In genomic region chr17:36229046-36229445, GRCm38 (mm10) we compare ENCODE assay signal across 26 mouse cellular contexts. TPM values are rescaled to one million over a fixed set of nuclear protein-coding genes. Genes with fewer than 3 reads are reported as not detected.
DNase-seq lines count a peak whose midpoint lies in the region; ATAC-seq and TF ChIP-seq lines count a peak whose summit lies in the region.
"Had no signal": no experiment of that assay in that cellular context is flagged by ENCODE, and none has a peak within 500 bp of the region (broad histone marks: within the 10 kb centered on the region; RNA-seq: fewer than 3 reads in every experiment).

No protein-coding gene starts in this region.

- H3K4me3 ChIP-seq in myocyte, result no peak overlapping the region
- H3K4me3 ChIP-seq in hindbrain, embryonic 12.5 days, result no peak overlapping the region
- no peak overlapping the region for H3K4me3 ChIP-seq in kidney, embryonic 16.5 days (ENCODE audit: low read length)
- H3K4me3 ChIP-seq: forebrain, embryonic 15.5 days; heart, embryonic 13.5 days; limb, embryonic 15.5 days had no signal

- peak; percentile 10 for DNase-seq in adrenal gland, postnatal 14 days
- no peak for DNase-seq in adrenal gland, adult 18-20 months (ENCODE audit: low spot score in 2 of 2)
- peak; percentile 22 to 29 for DNase-seq in CD8-positive naive resting alpha-beta T cell, adult 2 months (ENCODE audit: low read depth in 2 of 2, low spot score in 2 of 2)
- peak; percentile 45 for DNase-seq in thymus, postnatal 25 days
- DNase-seq in layer of hippocampus, adult 9-11 months, result no peak
- DNase-seq: cerebellum, postnatal 10 days; heart, postnatal 36 days; kidney, adult 8-10 months; kidney, postnatal 36 days; lung, adult 18-20 months; lung, postnatal 4 days; midbrain, embryonic 14.5 days had no signal

- no peak overlapping the region for H3K27ac ChIP-seq in hindbrain, embryonic 12.5 days
- no peak overlapping the region for H3K27ac ChIP-seq in kidney, embryonic 16.5 days (ENCODE audit: low read length)
- H3K27ac ChIP-seq: forebrain, embryonic 15.5 days; heart, embryonic 13.5 days; limb, embryonic 15.5 days; stomach, postnatal 0 days had no signal

- H3K27me3 ChIP-seq in myocyte (ENCODE audit: control insufficient read depth, insufficient read depth, insufficient read length), result peaks cover 25% of the 10 kb centered on the region
- peaks cover 57% of the 10 kb centered on the region for H3K27me3 ChIP-seq in hindbrain, embryonic 12.5 days
- H3K27me3 ChIP-seq in kidney, embryonic 16.5 days (ENCODE audit: insufficient read depth, low read length), result peaks cover 18% of the 10 kb centered on the region

- no peak for TF ChIP-seq POLR2A in myocyte (IDR thresholded peaks at IDR 0.05; ENCODE audit: insufficient read length, low read depth)

- H3K9me3 ChIP-seq in hindbrain, embryonic 12.5 days (replicated peaks), result no peaks in the 10 kb centered on the region
- no peaks in the 10 kb centered on the region for H3K9me3 ChIP-seq in kidney, embryonic 16.5 days (ENCODE audit: low read length)
- H3K9me3 ChIP-seq: forebrain, embryonic 15.5 days; heart, embryonic 13.5 days; limb, embryonic 15.5 days had no signal

- 17% methylated on average over 4 of the region's 5 CpGs for WGBS in hindbrain, embryonic 12.5 days
- 4% methylated on average over 5 of the region's 5 CpGs for WGBS in kidney, embryonic 16.5 days

- H3K9ac ChIP-seq in hindbrain, embryonic 12.5 days, result no peak overlapping the region
- H3K9ac ChIP-seq in kidney, embryonic 16.5 days (replicated peaks; ENCODE audit: low read length), result no peak overlapping the region
- H3K9ac ChIP-seq: forebrain, embryonic 15.5 days; heart, embryonic 13.5 days; limb, embryonic 15.5 days had no signal

- H3K4me1 ChIP-seq in hindbrain, embryonic 12.5 days, result no peaks in the 10 kb centered on the region
- H3K4me1 ChIP-seq in kidney, embryonic 16.5 days (ENCODE audit: insufficient read depth, low read length), result no peaks in the 10 kb centered on the region
- H3K4me1 ChIP-seq: forebrain, embryonic 15.5 days; limb, embryonic 15.5 days had no signal

- no peaks in the 10 kb centered on the region for H3K36me3 ChIP-seq in myocyte (ENCODE audit: control insufficient read depth, insufficient read depth)
- no peaks in the 10 kb centered on the region for H3K36me3 ChIP-seq in hindbrain, embryonic 12.5 days
- H3K36me3 ChIP-seq in kidney, embryonic 16.5 days (ENCODE audit: insufficient read depth, low read length), result no peaks in the 10 kb centered on the region
- H3K36me3 ChIP-seq: forebrain, embryonic 15.5 days; heart, embryonic 13.5 days; limb, embryonic 15.5 days had no signal

- H3ac ChIP-seq in myocyte (ENCODE audit: control insufficient read depth, insufficient read length), result no peak overlapping the region

- no peak for ATAC-seq in hindbrain, embryonic 12.5 days (ENCODE audit: low FRiP score)
- ATAC-seq in kidney, embryonic 16.5 days (ENCODE audit: low FRiP score, low TSS enrichment), result no peak
- ATAC-seq: forebrain, embryonic 15.5 days; hindbrain, embryonic 16.5 days; Patski had no signal

- peak overlapping the region; percentile 18 for H3K4me2 ChIP-seq in myocyte (ENCODE audit: low read depth)
- H3K4me2 ChIP-seq in hindbrain, embryonic 12.5 days (replicated peaks), result no peak overlapping the region
- no peak overlapping the region for H3K4me2 ChIP-seq in kidney, embryonic 16.5 days (replicated peaks; ENCODE audit: low read depth, low read length)
- H3K4me2 ChIP-seq: forebrain, embryonic 15.5 days; heart, embryonic 13.5 days; limb, embryonic 15.5 days had no signal

- no peaks in the 10 kb centered on the region for H3K79me2 ChIP-seq in myocyte (ENCODE audit: control insufficient read depth, insufficient read depth)

TF ChIP-seq in myocyte, 11 proteins besides CTCF, POLR2A, EP300 and RAD21:
- TF ChIP-seq SRF (IDR thresholded peaks at IDR 0.05; ENCODE audit: control insufficient read depth, insufficient read length, low read depth) (no peak), REST (IDR thresholded peaks at IDR 0.05; ENCODE audit: insufficient read depth, insufficient read length) (no peak), CEBPB (IDR thresholded peaks at IDR 0.05; ENCODE audit: insufficient read depth, poor library complexity, severe bottlenecking) (no peak), MYOG (IDR thresholded peaks at IDR 0.05; ENCODE audit: control insufficient read depth in 1 of 3, insufficient read depth in 1 of 3, insufficient read length in 2 of 3, low read depth in 2 of 3) (no peak), POLR2AphosphoS2 (IDR thresholded peaks at IDR 0.05; ENCODE audit: insufficient read length, low read depth) (no peak), USF1 (IDR thresholded peaks at IDR 0.05; ENCODE audit: low read depth) (no peak), TCF3 (IDR thresholded peaks at IDR 0.05; ENCODE audit: insufficient read length, low read depth) (no peak)

RNA-seq across cellular contexts. Expression of gene Rpp21, which starts 28.8 kb away (rescaled TPM):
- 44.2 and 47.9 TPM in 2 replicates for total RNA-seq in adrenal gland, postnatal 14 days (2021)
- 10 to 100 TPM; 38.5 to 39.4 TPM for total RNA-seq in adrenal gland, adult 18-20 months (2021)
- 59.2 TPM for polyA plus RNA-seq in myocyte (2012; fragmentation: generic; extraction: Trizol)
- polyA plus RNA-seq in hindbrain, embryonic 12.5 days (2016; fragmentation: Nextera tagmentation; extraction: Ambion mirVana), result 75.5 and 89.2 TPM in 2 replicates
- polyA plus RNA-seq in kidney, embryonic 16.5 days (2015; fragmentation: Nextera tagmentation; extraction: Ambion mirVana), result 107 and 110 TPM in 2 replicates

RNA-seq across cellular contexts. Expression of gene H2-T3, which starts 39.0 kb away (rescaled TPM):
- total RNA-seq in adrenal gland, postnatal 14 days (2021), result 0.44 TPM in 1 of 2 replicates, not detected in the other
- total RNA-seq in adrenal gland, adult 18-20 months (2021), result not detected
- polyA plus RNA-seq in myocyte (2012; fragmentation: generic; extraction: Trizol), result not detected
- polyA plus RNA-seq in hindbrain, embryonic 12.5 days (2016; fragmentation: Nextera tagmentation; extraction: Ambion mirVana), result not detected in 2 replicates
- not detected in 2 replicates for polyA plus RNA-seq in kidney, embryonic 16.5 days (2015; fragmentation: Nextera tagmentation; extraction: Ambion mirVana)
- total RNA-seq: heart, postnatal 36 days; layer of hippocampus, postnatal 10 days; left cerebral cortex, postnatal 25 days had no signal
- polyA plus RNA-seq: forebrain, embryonic 15.5 days; hindbrain, embryonic 16.5 days; limb, embryonic 15.5 days; midbrain, embryonic 14.5 days; neural tube, embryonic 11.5 days; Patski; spleen, adult 2 months; stomach, postnatal 0 days had no signal

RNA-seq across cellular contexts. Expression of gene Trim39, which starts 43.0 kb away (rescaled TPM):
- 15.6 and 18.4 TPM in 2 replicates for total RNA-seq in adrenal gland, postnatal 14 days (2021)
- total RNA-seq in adrenal gland, adult 18-20 months (2021), result 10 to 100 TPM; 21.3 to 21.5 TPM
- polyA plus RNA-seq in myocyte (2012; fragmentation: generic; extraction: Trizol), result 5.5 TPM
- 26.0 and 28.6 TPM in 2 replicates for polyA plus RNA-seq in hindbrain, embryonic 12.5 days (2016; fragmentation: Nextera tagmentation; extraction: Ambion mirVana)
- polyA plus RNA-seq in kidney, embryonic 16.5 days (2015; fragmentation: Nextera tagmentation; extraction: Ambion mirVana), result 18.4 and 19.8 TPM in 2 replicates

RNA-seq across cellular contexts. Expression of gene H2-M10.2, which starts 57.2 kb away (rescaled TPM):
- total RNA-seq in adrenal gland, postnatal 14 days (2021), result not detected in 2 replicates
- not detected for total RNA-seq in adrenal gland, adult 18-20 months (2021)
- polyA plus RNA-seq in myocyte (2012; fragmentation: generic; extraction: Trizol), result not detected
- 0.19 TPM in 1 of 2 replicates, not detected in the other for polyA plus RNA-seq in hindbrain, embryonic 12.5 days (2016; fragmentation: Nextera tagmentation; extraction: Ambion mirVana)
- polyA plus RNA-seq in kidney, embryonic 16.5 days (2015; fragmentation: Nextera tagmentation; extraction: Ambion mirVana), result 0.15 TPM in 1 of 2 replicates, not detected in the other
- total RNA-seq: gastrocnemius, postnatal 4 days; heart, postnatal 36 days; layer of hippocampus, postnatal 10 days; left cerebral cortex, postnatal 25 days had no signal
- polyA plus RNA-seq: forebrain, embryonic 15.5 days; heart, embryonic 13.5 days; limb, embryonic 15.5 days; neural tube, embryonic 11.5 days; spleen, adult 2 months; stomach, postnatal 0 days had no signal

Comparison
In these comparisons a context has a peak if more than half of its experiments do, and no peak if none do; other contexts are left out.
1. DNase-seq: peak in adrenal gland, postnatal 14 days (single experiment), CD8-positive naive resting alpha-beta T cell, adult 2 months (2 of 2) and thymus, postnatal 25 days (single experiment); none in adrenal gland, adult 18-20 months (0 of 2) and layer of hippocampus, adult 9-11 months (single experiment).